Comparison of ENCODE assay signal across 24 mouse cellular contexts in the genomic region with DNA sequence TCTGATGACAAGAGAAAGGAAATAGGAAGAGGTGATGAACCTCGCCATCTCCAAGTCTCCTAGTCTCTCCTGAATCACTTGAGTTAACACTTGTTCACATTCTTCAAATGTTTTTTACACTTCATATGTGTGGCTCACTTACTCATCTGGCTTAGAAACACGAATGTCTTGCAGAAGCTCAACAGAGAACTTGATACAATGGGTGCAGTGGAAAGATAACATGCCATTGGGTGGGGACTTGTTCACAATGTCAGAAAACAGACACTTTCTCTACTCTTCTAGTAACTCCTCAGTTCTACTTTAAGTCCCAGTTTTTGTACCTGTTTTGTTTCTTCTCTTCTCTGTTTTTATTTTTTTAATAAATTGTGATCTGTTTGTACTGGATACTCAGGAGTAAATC. TPM values are rescaled to one million over a fixed set of nuclear protein-coding genes. Genes with fewer than 3 reads are reported as not detected.
"Had no signal": no experiment of that assay in that cellular context is flagged by ENCODE, and none has a peak within 500 bp of the region (broad histone marks: within the 10 kb centered on the region; RNA-seq: fewer than 3 reads in every experiment).

No protein-coding gene starts in this region.

- DNase-seq: cerebellum, adult 9-10 months; cerebellum, adult 9-11 months; cerebellum, postnatal 10 days; cerebellum, postnatal 14 days; cerebellum, postnatal 25 days; cerebellum, postnatal 36 days; embryo, embryonic 11 days; forebrain, postnatal 0 days; gastrocnemius, adult 2 months; gastrocnemius, postnatal 10 days; gastrocnemius, postnatal 14 days; gastrocnemius, postnatal 25 days; gastrocnemius, postnatal 36 days; heart, adult 11 months; heart, adult 18-20 months; heart, adult 2 months had no signal

- ATAC-seq: forebrain, embryonic 13.5 days; forebrain, embryonic 14.5 days; forebrain, embryonic 15.5 days; forebrain, embryonic 16.5 days; forebrain, postnatal 0 days had no signal

RNA-seq across cellular contexts. Expression of gene Cd96, which starts 5.3 kb away (rescaled TPM):
- total RNA-seq: gastrocnemius, adult 18-20 months; gastrocnemius, adult 2 months; gastrocnemius, adult 8-10 months; gastrocnemius, postnatal 10 days; gastrocnemius, postnatal 25 days; gastrocnemius, postnatal 36 days; gastrocnemius, postnatal 4 days; heart, adult 2 months; heart, adult 8-10 months had no signal
